Mouse (Mus musculus) heart, embryonic 15.5 days (tissue): Measurements from ENCODE around the gene Zfp697. TPM values are rescaled to one million over a fixed set of nuclear protein-coding genes. Genes with fewer than 3 reads are reported as not detected.

Experiments
- ATAC-seq: fragments of 200-750 bp; cut with Nextera tagmentation; replicated peaks from 2 replicates; pipeline ENCODE4 v1.8.0; 2017; ENCODE audit warnings: low read depth, moderate TSS enrichment; ENCODE audit not compliant: insufficient number of reproducible peaks, insufficient read depth, low FRiP score
- H3K27ac ChIP-seq: fragments of 300-500 bp; sonication (generic); 2 replicates; pipeline ENCODE4 v1.5.1; 2015; ENCODE audit warnings: mild to moderate bottlenecking, inconsistent platforms
- H3K27me3 ChIP-seq: fragments of 300-500 bp; sonication (generic); 2 replicates; pipeline ENCODE4 v1.6.1; 2015; ENCODE audit warnings: inconsistent platforms
- H3K36me3 ChIP-seq: fragments of 300-500 bp; sonication (generic); 2 replicates; pipeline ENCODE4 v1.6.1; 2015; ENCODE audit warnings: mild to moderate bottlenecking, inconsistent platforms
- H3K4me1 ChIP-seq: fragments of 300-500 bp; sonication (generic); replicated peaks from 2 replicates; pipeline ENCODE4 v1.6.1; 2015; ENCODE audit warnings: inconsistent platforms
- H3K4me2 ChIP-seq: fragments of 300-500 bp; sonication (generic); 2 replicates; pipeline ENCODE4 v1.6.1; 2015; ENCODE audit warnings: inconsistent platforms, mild to moderate bottlenecking, moderate library complexity
- H3K4me3 ChIP-seq: fragments of 300-500 bp; sonication (generic); 2 replicates; pipeline ENCODE4 v1.5.1; 2015; ENCODE audit warnings: mild to moderate bottlenecking, inconsistent platforms
- H3K9ac ChIP-seq: fragments of 300-500 bp; sonication (generic); 2 replicates; pipeline ENCODE4 v1.6.1; 2015; ENCODE audit warnings: mild to moderate bottlenecking, inconsistent platforms
- H3K9me3 ChIP-seq: fragments of 300-500 bp; sonication (generic); replicated peaks from 2 replicates; pipeline ENCODE4 v1.6.1; 2016; ENCODE audit warnings: inconsistent platforms
- WGBS: fragments of 180-500 bp; shearing (Covaris S2); methylation state at CpG from one replicate; pipeline ENCODE4 v1.1.7; 2015; ENCODE audit warnings: mixed read lengths; 5-methylcytosine and 5-hydroxymethylcytosine counted together
- polyA plus RNA-seq: library from polyadenylated mRNA; unstranded; fragments of >200 nt; fragmentation: Nextera tagmentation; extraction: Ambion mirVana; gene quantifications from 2 replicates; pipeline ENCODE4 v1.2.1, GENCODE M21; 2015

The Zfp697 gene
- polyA plus RNA-seq, 1 experiment from 2014 or later = 7.7 TPM

- H3K36me3 ChIP-seq = no peaks in the 10 kb centered on the region
- H3K4me3 ChIP-seq = no peak overlapping the region
- no peak overlapping the region for H3K27ac ChIP-seq
- H3K9me3 ChIP-seq = no peaks in the 10 kb centered on the region
- H3K9ac ChIP-seq = no peak overlapping the region
- no peak for ATAC-seq
- no peaks in the 10 kb centered on the region for H3K27me3 ChIP-seq
- no peak overlapping the region for H3K4me2 ChIP-seq
- peaks cover 2% of the 10 kb centered on the region; the same call in 1 of the 2 replicates for H3K4me1 ChIP-seq
- WGBS = 62% methylated on average over 6 of the region's 6 CpGs
Measured at GRCm38 (mm10) chr3:98348106-98348505, 34.2 kb upstream of the Zfp697 start.

- 25% methylated on average over 8 of the region's 8 CpGs for WGBS
- H3K4me2 ChIP-seq = no peak overlapping the region
- ATAC-seq = no peak; the same call in 1 of the 2 replicates
Measured at GRCm38 (mm10) chr3:98348705-98349104, 33.6 kb upstream of the Zfp697 start.

GRCm38 (mm10) chr3:98353892-98354291 is 28.4 kb upstream of the Zfp697 start:
- no peak overlapping the region for H3K27ac ChIP-seq
- WGBS = 31% methylated on average over 7 of the region's 7 CpGs
- H3K36me3 ChIP-seq = no peaks in the 10 kb centered on the region
- no peak for ATAC-seq
- no peak overlapping the region for H3K9ac ChIP-seq
- no peak overlapping the region for H3K4me2 ChIP-seq
- no peaks in the 10 kb centered on the region for H3K9me3 ChIP-seq
- no peak overlapping the region for H3K4me3 ChIP-seq
- peaks cover 6% of the 10 kb centered on the region for H3K4me1 ChIP-seq
- no peaks in the 10 kb centered on the region for H3K27me3 ChIP-seq

More at GRCm38 (mm10) chr3:98348705-98349104, 33.6 kb upstream of the Zfp697 start:
- Histone ChIP-seq H3K27ac (no peak overlapping the region), H3K9ac (no peak overlapping the region), H3K36me3 (no peaks in the 10 kb centered on the region), H3K4me1 (peaks cover 7% of the 10 kb centered on the region), H3K9me3 (no peaks in the 10 kb centered on the region), H3K4me3 (no peak overlapping the region), H3K27me3 (no peaks in the 10 kb centered on the region)

GRCm38 (mm10) chr3:98355344-98356025 is 26.8 kb upstream of the Zfp697 start:
- no peaks in the 10 kb centered on the region for H3K9me3 ChIP-seq
- H3K36me3 ChIP-seq = no peaks in the 10 kb centered on the region
- ATAC-seq = 0 out of 2 replicates have a peak, but pooled peaks have one; percentile 18
- no peak overlapping the region for H3K4me3 ChIP-seq
- peaks cover 6% of the 10 kb centered on the region for H3K4me1 ChIP-seq
- no peak overlapping the region for H3K4me2 ChIP-seq
- H3K9ac ChIP-seq = no peak overlapping the region
- H3K27ac ChIP-seq = no peak overlapping the region
- WGBS = 60% methylated on average over 10 of the region's 10 CpGs
- no peaks in the 10 kb centered on the region for H3K27me3 ChIP-seq

- H3K9ac ChIP-seq = no peak overlapping the region
- H3K4me3 ChIP-seq = no peak overlapping the region
- no peak overlapping the region for H3K27ac ChIP-seq
- H3K4me2 ChIP-seq = no peak overlapping the region
- 66% methylated on average over 6 of the region's 6 CpGs for WGBS
- peaks cover 6% of the 10 kb centered on the region for H3K4me1 ChIP-seq
- ATAC-seq = no peak
- H3K36me3 ChIP-seq = no peaks in the 10 kb centered on the region
- H3K9me3 ChIP-seq = no peaks in the 10 kb centered on the region
- no peaks in the 10 kb centered on the region for H3K27me3 ChIP-seq
Measured at GRCm38 (mm10) chr3:98356026-98356365, 26.3 kb upstream of the Zfp697 start.

GRCm38 (mm10) chr3:98356632-98357370 is 25.5 kb upstream of the Zfp697 start:
- no peak overlapping the region for H3K9ac ChIP-seq
- no peak overlapping the region for H3K27ac ChIP-seq
- H3K9me3 ChIP-seq = no peaks in the 10 kb centered on the region
- H3K4me2 ChIP-seq = no peak overlapping the region
- peaks cover 6% of the 10 kb centered on the region for H3K4me1 ChIP-seq
- H3K36me3 ChIP-seq = no peaks in the 10 kb centered on the region
- H3K4me3 ChIP-seq = no peak overlapping the region
- H3K27me3 ChIP-seq = no peaks in the 10 kb centered on the region
- no peak for ATAC-seq
- WGBS = 50% methylated on average over 3 of the region's 3 CpGs

GRCm38 (mm10) chr3:98362753-98363152 is 19.5 kb upstream of the Zfp697 start:
- Histone ChIP-seq H3K4me2 (no peak overlapping the region), H3K9me3 (no peaks in the 10 kb centered on the region), H3K27me3 (no peaks in the 10 kb centered on the region), H3K27ac (no peak overlapping the region), H3K4me3 (no peak overlapping the region), H3K4me1 (no peaks in the 10 kb centered on the region), H3K9ac (no peak overlapping the region), H3K36me3 (no peaks in the 10 kb centered on the region)
- ATAC-seq = no peak
- 38% methylated on average over 2 of the region's 2 CpGs for WGBS

GRCm38 (mm10) chr3:98366086-98366485 is 16.2 kb upstream of the Zfp697 start:
- Histone ChIP-seq H3K9me3 (no peaks in the 10 kb centered on the region), H3K27ac (no peak overlapping the region), H3K9ac (no peak overlapping the region), H3K36me3 (no peaks in the 10 kb centered on the region), H3K4me1 (no peaks in the 10 kb centered on the region), H3K4me2 (no peak overlapping the region), H3K27me3 (no peaks in the 10 kb centered on the region), H3K4me3 (no peak overlapping the region)
- ATAC-seq = no peak
- 79% methylated on average over 3 of the region's 3 CpGs for WGBS

GRCm38 (mm10) chr3:98366823-98367222 is 15.4 kb upstream of the Zfp697 start:
- H3K9ac ChIP-seq = no peak overlapping the region
- no peaks in the 10 kb centered on the region for H3K4me1 ChIP-seq
- no peaks in the 10 kb centered on the region for H3K27me3 ChIP-seq
- no peak overlapping the region for H3K27ac ChIP-seq
- no peaks in the 10 kb centered on the region for H3K9me3 ChIP-seq
- WGBS = 76% methylated on average over 4 of the region's 4 CpGs
- no peaks in the 10 kb centered on the region for H3K36me3 ChIP-seq
- H3K4me2 ChIP-seq = no peak overlapping the region
- no peak overlapping the region for H3K4me3 ChIP-seq
- no peak for ATAC-seq

- Histone ChIP-seq H3K4me1 (no peaks in the 10 kb centered on the region), H3K4me2 (no peak overlapping the region), H3K9me3 (no peaks in the 10 kb centered on the region), H3K27me3 (no peaks in the 10 kb centered on the region), H3K36me3 (no peaks in the 10 kb centered on the region), H3K9ac (no peak overlapping the region), H3K4me3 (no peak overlapping the region), H3K27ac (no peak overlapping the region)
- 52% methylated on average over 4 of the region's 4 CpGs for WGBS
- ATAC-seq = no peak
Measured at GRCm38 (mm10) chr3:98368283-98368682, 14.0 kb upstream of the Zfp697 start.

- 85% methylated on average over 2 of the region's 2 CpGs for WGBS
Measured at GRCm38 (mm10) chr3:98368776-98369175, 13.5 kb upstream of the Zfp697 start.

More at GRCm38 (mm10) chr3:98368776-98369175, 13.5 kb upstream of the Zfp697 start:
- Histone ChIP-seq H3K36me3 (no peaks in the 10 kb centered on the region), H3K4me1 (peaks cover under 1% of the 10 kb centered on the region; the same call in 1 of the 2 replicates), H3K9ac (no peak overlapping the region), H3K27me3 (no peaks in the 10 kb centered on the region), H3K27ac (no peak overlapping the region), H3K4me3 (no peak overlapping the region), H3K4me2 (no peak overlapping the region), H3K9me3 (no peaks in the 10 kb centered on the region)
- ATAC-seq = no peak
